Mouse (Mus musculus) spleen, adult 2 months (tissue): ENCODE measurements around the gene Rbfox1. TPM values are rescaled to one million over a fixed set of nuclear protein-coding genes. Genes with fewer than 3 reads are reported as not detected.

Experiments
- DNase-seq, 2 experiments: peaks; one replicate each; pipeline versions ENCODE4 v3.0.0 to v3.0.0-alpha.2; 2012 to 2021; ENCODE audit warnings: low spot score in 2 of 2, low read depth in 1 of 2
- H3K27ac ChIP-seq: fragments of 200-500 bp; 2 replicates; pipeline ENCODE4 v1.5.1; 2012; ENCODE audit warnings: low read length, inconsistent platforms; ENCODE audit not compliant: insufficient read depth
- H3K27me3 ChIP-seq: fragments of 200-500 bp; 2 replicates; pipeline ENCODE4 v1.6.1; 2012; ENCODE audit warnings: mild to moderate bottlenecking, moderate library complexity, low read length, inconsistent platforms; ENCODE audit not compliant: control insufficient read depth, insufficient read depth
- H3K36me3 ChIP-seq: fragments of 200-500 bp; 2 replicates; pipeline ENCODE4 v1.6.1; 2012; ENCODE audit warnings: mild to moderate bottlenecking, low read length, inconsistent platforms; ENCODE audit not compliant: control insufficient read depth, insufficient read depth
- H3K4me1 ChIP-seq: fragments of 200-500 bp; 2 replicates; pipeline ENCODE4 v1.6.1; 2011; ENCODE audit warnings: inconsistent platforms; ENCODE audit not compliant: control insufficient read depth, insufficient read depth, insufficient read length
- H3K4me3 ChIP-seq: fragments of 200-500 bp; 2 replicates; pipeline ENCODE4 v1.5.1; 2011; ENCODE audit warnings: mild to moderate bottlenecking, inconsistent platforms; ENCODE audit not compliant: insufficient read depth, insufficient read length; ENCODE audit errors: extremely low read depth
- CTCF ChIP-seq: fragments of 200-500 bp; IDR thresholded peaks from 2 replicates; pipeline ENCODE4 v1.5.1; 2011; ENCODE audit warnings: mild to moderate bottlenecking, inconsistent platforms; ENCODE audit not compliant: insufficient read depth, insufficient read length, insufficient replicate concordance; ENCODE audit errors: extremely low read depth
- POLR2A ChIP-seq: fragments of 200-500 bp; IDR thresholded peaks from 2 replicates; pipeline ENCODE4 v1.6.1; 2011; ENCODE audit warnings: low read depth, low read length, inconsistent platforms
- WGBS: fragments of 180-500 bp; shearing (Covaris S2); methylation state at CpG from one replicate; pipeline ENCODE4 v1.1.7; 2018; 5-methylcytosine and 5-hydroxymethylcytosine counted together
- polyA plus RNA-seq: library from polyadenylated mRNA; depleted of rRNA; stranded (reverse); fragments of >200 nt; gene quantifications from 2 replicates; pipeline ENCODE4 v1.2.3, GENCODE M21; 2012

Rbfox1 gene
- polyA plus RNA-seq, 1 experiment = 1.0 TPM

GRCm38 (mm10) chr16:7451193-7451592, 1566.0 kb downstream of the Rbfox1 start:
- Histone ChIP-seq H3K27me3 (no peaks in the 10 kb centered on the region), H3K4me3 (no peak overlapping the region), H3K36me3 (no peaks in the 10 kb centered on the region), H3K27ac (no peak overlapping the region), H3K4me1 (no peaks in the 10 kb centered on the region)
- no peak for DNase-seq
- TF ChIP-seq CTCF = no peak
- no peak for TF ChIP-seq POLR2A
- 92% methylated on average over 3 of the region's 3 CpGs for WGBS

- Histone ChIP-seq H3K4me3 (no peak overlapping the region), H3K4me1 (no peaks in the 10 kb centered on the region), H3K27ac (no peak overlapping the region), H3K27me3 (no peaks in the 10 kb centered on the region), H3K36me3 (no peaks in the 10 kb centered on the region)
- no peak for DNase-seq
- TF ChIP-seq CTCF (no peak), POLR2A (no peak)
- WGBS = 93% methylated on average over 4 of the region's 4 CpGs
Measured at GRCm38 (mm10) chr16:7457571-7457970, 1572.4 kb downstream of the Rbfox1 start.
